In genomic region chr11:43186291-43186690, GRCm38 (mm10) we compare ENCODE assay signal across 32 mouse cellular contexts. TPM values are rescaled to one million over a fixed set of nuclear protein-coding genes. Genes with fewer than 3 reads are reported as not detected.
DNase-seq lines count a peak whose midpoint lies in the region; ATAC-seq lines count a peak whose summit lies in the region.
"Had no signal": no experiment of that assay in that cellular context is flagged by ENCODE, and none has a peak within 500 bp of the region (broad histone marks: within the 10 kb centered on the region; RNA-seq: fewer than 3 reads in every experiment).

No protein-coding gene starts in this region.

- H3K4me3 ChIP-seq in intestine, embryonic 15.5 days (replicated peaks): no peak overlapping the region
- H3K4me3 ChIP-seq: embryonic facial prominence, embryonic 10.5 days; embryonic facial prominence, embryonic 13.5 days; erythroblast, embryonic 14.5 days; forebrain, embryonic 12.5 days; forebrain, embryonic 15.5 days; heart, embryonic 10.5 days; heart, embryonic 13.5 days had no signal

- peak; percentile 68 for DNase-seq in adrenal gland, adult 2 months
- no peak for DNase-seq in adrenal gland, adult 18-20 months (ENCODE audit: low spot score in 2 of 2)
- DNase-seq in R1 (ENCODE audit: low read depth, low spot score): peak; percentile 10
- peak; percentile 16 for DNase-seq in adrenal gland, postnatal 10 days
- peak; percentile 53 to 71 for DNase-seq in adrenal gland, postnatal 36 days
- no peak for DNase-seq in cerebellum, adult 18-20 months
- no peak for DNase-seq in left cerebral cortex, postnatal 36 days (ENCODE audit: low spot score in 2 of 2)
- DNase-seq: B cell, adult 2 months; cerebellum, adult 2 months; cerebellum, adult 9-11 months; cerebellum, postnatal 25 days; embryo, embryonic 11 days; gastrocnemius, postnatal 10 days; heart, adult 18-20 months; heart, postnatal 14 days; heart, postnatal 4 days; kidney, adult 2 months had no signal

- H3K9me3 ChIP-seq in intestine, embryonic 15.5 days: no peaks in the 10 kb centered on the region
- H3K9me3 ChIP-seq: embryonic facial prominence, embryonic 10.5 days; embryonic facial prominence, embryonic 13.5 days; forebrain, embryonic 12.5 days; forebrain, embryonic 15.5 days; heart, embryonic 10.5 days; heart, embryonic 13.5 days had no signal

- no peaks in the 10 kb centered on the region for H3K36me3 ChIP-seq in intestine, embryonic 15.5 days
- H3K36me3 ChIP-seq: embryonic facial prominence, embryonic 10.5 days; embryonic facial prominence, embryonic 13.5 days; forebrain, embryonic 12.5 days; forebrain, embryonic 15.5 days; heart, embryonic 10.5 days; heart, embryonic 13.5 days had no signal

- no peak overlapping the region for H3K9ac ChIP-seq in intestine, embryonic 15.5 days
- H3K9ac ChIP-seq: embryonic facial prominence, embryonic 13.5 days; forebrain, embryonic 12.5 days; forebrain, embryonic 15.5 days; heart, embryonic 13.5 days; hindbrain, embryonic 14.5 days had no signal

- intact Hi-C loops in left cerebral cortex, postnatal 36 days (cut with DNase I): no loop called here

- 54% methylated on average over 6 of the region's 6 CpGs for WGBS in intestine, embryonic 15.5 days

- no peaks in the 10 kb centered on the region for H3K4me1 ChIP-seq in intestine, embryonic 15.5 days (replicated peaks)
- H3K4me1 ChIP-seq: embryonic facial prominence, embryonic 10.5 days; forebrain, embryonic 12.5 days; forebrain, embryonic 15.5 days; heart, embryonic 10.5 days had no signal

- H3K4me2 ChIP-seq in intestine, embryonic 15.5 days (replicated peaks): no peak overlapping the region
- H3K4me2 ChIP-seq: embryonic facial prominence, embryonic 13.5 days; forebrain, embryonic 12.5 days; forebrain, embryonic 15.5 days; heart, embryonic 13.5 days; hindbrain, embryonic 14.5 days had no signal

- no peaks in the 10 kb centered on the region for H3K27me3 ChIP-seq in intestine, embryonic 15.5 days (replicated peaks)
- H3K27me3 ChIP-seq: CH12.LX; embryonic facial prominence, embryonic 13.5 days; forebrain, embryonic 12.5 days; forebrain, embryonic 15.5 days; heart, embryonic 13.5 days had no signal

- no peak for ATAC-seq in intestine, embryonic 15.5 days
- ATAC-seq: forebrain, embryonic 15.5 days; hindbrain, postnatal 0 days; inflammation-experienced regulatory T-cells, adult 6 months; intestine, postnatal 0 days had no signal

- H3K27ac ChIP-seq in intestine, embryonic 15.5 days: no peak overlapping the region
- H3K27ac ChIP-seq: embryonic facial prominence, embryonic 10.5 days; embryonic facial prominence, embryonic 13.5 days; forebrain, embryonic 12.5 days; forebrain, embryonic 15.5 days; heart, embryonic 10.5 days; heart, embryonic 13.5 days; hindbrain, embryonic 14.5 days; hindbrain, postnatal 0 days had no signal

RNA-seq across cellular contexts. Expression of gene Atp10b, which starts 36.6 kb away (rescaled TPM):
- under 1 TPM in 1 of 2 experiments, not detected in 1; 0.03 TPM for total RNA-seq in adrenal gland, adult 2 months (2021)
- not detected in 2 replicates for polyA plus RNA-seq in adrenal gland, adult 2 months (2012; rRNA removed)
- total RNA-seq in adrenal gland, adult 18-20 months (2021): under 1 TPM; 0.03 to 0.06 TPM
- total RNA-seq in adrenal gland, postnatal 10 days (2021): under 1 TPM in 1 of 2 experiments, not detected in 1; 0.06 TPM
- total RNA-seq in adrenal gland, postnatal 36 days (2021): under 1 TPM; 0.07 to 0.10 TPM
- polyA plus RNA-seq in intestine, embryonic 15.5 days (2015; fragmentation: Nextera tagmentation; extraction: Ambion mirVana): 2.0 and 2.3 TPM in 2 replicates
- 1 to 10 TPM in 1 of 2 experiments, under 1 TPM in 1; 0.66 to 1.2 TPM for total RNA-seq in left cerebral cortex, postnatal 36 days (2021)
- total RNA-seq: CH12.LX; common myeloid progenitor, adult 5-6 weeks; heart, postnatal 4 days; MEL had no signal

Comparison
In these comparisons a context has a peak if more than half of its experiments do, and no peak if none do; other contexts are left out.
1. DNase-seq: peak in adrenal gland, adult 2 months (single experiment), R1 (single experiment), adrenal gland, postnatal 10 days (single experiment) and adrenal gland, postnatal 36 days (2 of 2); none in adrenal gland, adult 18-20 months (0 of 2), cerebellum, adult 18-20 months (0 of 2) and left cerebral cortex, postnatal 36 days (0 of 2).